Mouse (Mus musculus) E14TG2a.4 (cell line): ENCODE measurements at regions not wholly inside any gene's neighbourhood (a gene's known extent, or its start where the extent isn't known, plus 50 kb on each side); places are given as distances from the start of the nearest gene placed in this dataset.

Source experiments
- H3K27me3 ChIP-seq: 2 replicates; pipeline ENCODE4 v1.6.1; 2014; ENCODE audit warnings: low read length, control low read depth; ENCODE audit not compliant: insufficient read depth
- H3K36me3 ChIP-seq: 2 replicates; pipeline ENCODE4 v1.6.1; 2014; ENCODE audit warnings: low read length, control low read depth; ENCODE audit not compliant: insufficient read depth
- H3K4me1 ChIP-seq: replicated peaks from 2 replicates; pipeline ENCODE4 v1.6.1; 2014; ENCODE audit warnings: low read depth, low read length, control low read depth
- H3K4me3 ChIP-seq: replicated peaks from 2 replicates; pipeline ENCODE4 v1.5.1; 2014; ENCODE audit warnings: mild to moderate bottlenecking, low read length
- H3K9me3 ChIP-seq: 2 replicates; pipeline ENCODE4 v1.6.1; 2014; ENCODE audit warnings: low read length, control low read depth
- CTCF ChIP-seq: conservative IDR thresholded peaks from 2 replicates; pipeline ENCODE4 v1.5.1; 2014; ENCODE audit warnings: low read length
- NANOG ChIP-seq: IDR thresholded peaks from 2 replicates; pipeline ENCODE4 v1.6.1; 2014; ENCODE audit warnings: borderline replicate concordance, low read length, mixed read lengths
- POU5F1 ChIP-seq: IDR thresholded peaks from 2 replicates; pipeline ENCODE4 v1.6.1; 2014; ENCODE audit warnings: low read length, borderline replicate concordance

- Histone ChIP-seq H3K4me1 (no peaks in the 10 kb centered on the region), H3K9me3 (no peaks in the 10 kb centered on the region)
Observed at GRCm38 (mm10) chr1:24832246-24832645, 153.8 kb downstream of the Lmbrd1 start.

GRCm38 (mm10) chr1:24866877-24867276, 188.4 kb downstream of the Lmbrd1 start:
- H3K27me3 ChIP-seq, result no peaks in the 10 kb centered on the region
- H3K36me3 ChIP-seq, result no peaks in the 10 kb centered on the region
- no peaks in the 10 kb centered on the region for H3K9me3 ChIP-seq
- no peak for TF ChIP-seq CTCF
- TF ChIP-seq NANOG, result no peak
- no peak for TF ChIP-seq POU5F1
- H3K4me3 ChIP-seq, result no peak overlapping the region
- no peaks in the 10 kb centered on the region for H3K4me1 ChIP-seq

More at GRCm38 (mm10) chr1:24832246-24832645, 153.8 kb downstream of the Lmbrd1 start:
- H3K36me3 ChIP-seq, result no peaks in the 10 kb centered on the region
- H3K27me3 ChIP-seq, result no peaks in the 10 kb centered on the region
- H3K4me3 ChIP-seq, result no peak overlapping the region
- TF ChIP-seq NANOG (no peak), POU5F1 (no peak), CTCF (no peak)

- TF ChIP-seq NANOG (no peak), CTCF (no peak), POU5F1 (no peak)
- H3K27me3 ChIP-seq, result no peaks in the 10 kb centered on the region
- no peak overlapping the region for H3K4me3 ChIP-seq
- H3K36me3 ChIP-seq, result no peaks in the 10 kb centered on the region
- H3K4me1 ChIP-seq, result no peaks in the 10 kb centered on the region
- no peaks in the 10 kb centered on the region for H3K9me3 ChIP-seq
Observed at GRCm38 (mm10) chr1:24869772-24870171, 191.3 kb downstream of the Lmbrd1 start.

- H3K9me3 ChIP-seq, result no peaks in the 10 kb centered on the region
- no peaks in the 10 kb centered on the region for H3K27me3 ChIP-seq
- no peak overlapping the region for H3K4me3 ChIP-seq
- no peaks in the 10 kb centered on the region for H3K4me1 ChIP-seq
- TF ChIP-seq CTCF, result no peak
- H3K36me3 ChIP-seq, result no peaks in the 10 kb centered on the region
Observed at GRCm38 (mm10) chr1:24870685-24871417, 192.4 kb downstream of the Lmbrd1 start.

GRCm38 (mm10) chr1:24877014-24877413, 198.6 kb downstream of the Lmbrd1 start:
- TF ChIP-seq POU5F1 (no peak), CTCF (no peak), NANOG (no peak)
- Histone ChIP-seq H3K9me3 (no peaks in the 10 kb centered on the region), H3K4me1 (no peaks in the 10 kb centered on the region), H3K27me3 (no peaks in the 10 kb centered on the region), H3K4me3 (no peak overlapping the region), H3K36me3 (no peaks in the 10 kb centered on the region)

- H3K36me3 ChIP-seq, result no peaks in the 10 kb centered on the region
- H3K27me3 ChIP-seq, result no peaks in the 10 kb centered on the region
- no peak for TF ChIP-seq CTCF
- TF ChIP-seq POU5F1, result no peak
- no peak for TF ChIP-seq NANOG
- no peaks in the 10 kb centered on the region for H3K4me1 ChIP-seq
- H3K4me3 ChIP-seq, result no peak overlapping the region
- no peaks in the 10 kb centered on the region for H3K9me3 ChIP-seq
Observed at GRCm38 (mm10) chr1:24883638-24884037, 205.2 kb downstream of the Lmbrd1 start.

GRCm38 (mm10) chr1:24901278-24901677, 222.8 kb downstream of the Lmbrd1 start:
- no peaks in the 10 kb centered on the region for H3K36me3 ChIP-seq
- H3K4me3 ChIP-seq, result no peak overlapping the region
- H3K4me1 ChIP-seq, result no peaks in the 10 kb centered on the region
- no peaks in the 10 kb centered on the region for H3K27me3 ChIP-seq
- H3K9me3 ChIP-seq, result peaks cover 8% of the 10 kb centered on the region
- TF ChIP-seq POU5F1 (no peak), CTCF (peak; percentile 60)

GRCm38 (mm10) chr1:24938303-24939263, 260.2 kb downstream of the Lmbrd1 start:
- Histone ChIP-seq H3K27me3 (no peaks in the 10 kb centered on the region), H3K9me3 (peaks cover 17% of the 10 kb centered on the region), H3K4me1 (no peaks in the 10 kb centered on the region), H3K36me3 (no peaks in the 10 kb centered on the region), H3K4me3 (no peak overlapping the region)
- TF ChIP-seq NANOG (no peak), POU5F1 (no peak), CTCF (no peak)
